Mouse (Mus musculus): Measurements from ENCODE around the gene Galnt7. TPM values are rescaled to one million over a fixed set of nuclear protein-coding genes. Genes with fewer than 3 reads are reported as not detected.
A peak's percentile ranks its signal among the peaks of the same experiment; 100 is the strongest.

Gene Galnt7
- total RNA-seq (2022), result 10 to 100 TPM; 10.1 to 12.0 (median 10.4) TPM

DNA sequence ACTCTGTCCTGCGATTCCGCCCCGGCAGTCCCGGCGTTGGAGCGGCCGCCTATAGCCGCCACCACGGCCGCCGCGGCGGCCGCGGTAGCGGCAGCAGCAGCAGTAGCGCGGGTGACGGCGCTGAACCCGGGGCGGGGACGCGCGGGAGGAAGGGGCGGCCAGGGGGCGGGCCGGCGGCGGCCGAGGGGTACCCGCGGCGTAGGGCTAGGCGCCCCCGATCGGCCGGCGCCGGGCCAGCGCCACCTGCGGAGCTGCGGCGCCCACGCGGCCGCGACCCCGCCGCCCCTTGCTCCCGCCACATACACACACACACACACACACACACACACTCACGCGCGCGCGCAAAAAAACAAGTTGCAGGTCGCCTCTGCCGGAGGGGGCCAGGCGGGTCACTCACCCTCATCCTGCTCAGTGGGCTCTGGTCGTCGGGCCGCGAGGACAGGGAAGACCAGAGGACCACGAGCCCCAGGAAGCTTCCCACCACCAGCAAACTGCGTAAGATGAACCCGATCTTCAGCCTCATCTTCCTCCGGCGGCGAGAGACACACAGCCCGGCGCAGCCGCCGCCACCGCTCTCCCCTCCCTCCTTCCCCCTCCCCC lies at the start of gene Galnt7:
Gene Galnt7 (minus strand): TSS at position 577 of the 600 bp plus-strand sequence.
- peak; percentile 25 to 40 for DNase-seq (ENCODE audit: low spot score in 2 of 2)

DNA sequence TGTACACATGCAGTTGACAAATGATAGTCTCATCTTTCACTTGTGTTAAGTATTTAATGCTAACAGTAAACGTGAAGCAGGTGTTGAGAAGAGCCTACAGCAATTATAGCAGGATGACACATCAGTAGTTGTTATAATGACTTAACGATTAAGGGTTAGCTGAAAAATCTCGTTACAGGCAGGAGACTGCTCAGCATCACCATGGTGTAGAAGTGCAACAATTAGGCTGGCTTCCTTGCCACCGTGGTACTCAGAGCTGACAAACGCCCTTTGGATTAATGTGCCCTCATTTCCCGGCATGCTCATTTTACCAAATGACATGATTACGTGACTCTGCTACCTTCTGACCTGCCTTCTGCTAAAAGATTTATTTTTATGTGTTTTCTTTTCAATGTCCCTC lies 35.8 kb upstream of the Galnt7 start:
- no peak for DNase-seq (ENCODE audit: low spot score in 2 of 2)

DNA sequence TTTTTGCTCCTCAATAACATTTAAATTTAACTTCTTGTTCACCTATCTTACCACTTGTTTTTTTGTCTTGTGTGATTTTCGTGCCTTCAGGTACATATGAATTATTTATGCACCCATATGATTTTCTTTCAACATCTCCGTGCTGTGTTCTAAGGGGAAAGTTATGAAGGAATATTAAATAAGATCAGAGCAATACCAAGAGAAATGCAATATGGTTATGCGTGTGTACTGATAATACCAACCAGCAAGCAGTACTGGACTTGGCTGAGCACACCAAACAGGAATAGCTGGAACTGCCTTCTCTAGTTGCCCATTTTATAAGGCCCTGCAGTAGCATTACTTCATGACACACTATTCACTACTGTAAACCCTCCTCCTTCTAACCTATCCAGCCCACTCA lies 33.0 kb upstream of the Galnt7 start:
- DNase-seq (ENCODE audit: low spot score in 2 of 2), result no peak

DNA sequence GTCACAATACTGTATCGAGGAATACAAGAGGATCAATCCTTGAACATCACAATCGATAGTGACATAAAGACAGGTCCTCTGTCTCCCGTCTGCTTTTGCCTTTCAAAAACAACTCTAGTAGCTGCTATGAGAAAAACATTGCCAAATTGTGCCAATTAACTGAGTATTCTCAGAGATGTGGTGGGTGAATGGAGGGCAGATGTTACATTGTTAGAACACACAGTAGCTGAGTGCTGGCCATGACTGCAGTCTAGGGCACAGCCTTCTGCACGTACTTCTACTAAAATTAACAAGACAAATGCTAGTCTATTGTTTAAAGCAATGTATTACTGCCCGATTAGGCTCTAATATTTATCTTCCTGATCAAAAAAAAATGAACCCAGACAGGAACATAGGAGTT lies 27.2 kb upstream of the Galnt7 start:
- no peak for DNase-seq (ENCODE audit: low spot score in 2 of 2)

DNA sequence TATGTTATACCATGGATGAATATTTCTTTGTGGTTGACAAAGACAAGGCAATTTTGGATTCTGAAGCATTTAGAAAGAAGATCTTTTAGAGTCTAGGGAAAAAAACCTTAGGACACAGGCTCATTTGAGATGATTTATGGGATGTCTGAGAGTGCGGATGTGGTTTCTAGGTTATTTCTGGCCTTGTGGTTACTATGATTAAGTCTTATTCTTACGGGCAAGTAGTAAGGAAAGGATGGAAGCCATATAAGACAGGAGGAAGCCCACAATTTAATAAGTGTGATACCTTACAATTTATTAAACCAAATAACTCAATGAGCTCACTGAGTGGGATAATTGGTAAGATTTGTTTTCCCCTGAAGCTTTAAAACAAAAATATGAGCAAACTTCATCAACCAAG lies 11.3 kb upstream of the Galnt7 start:
- no peak for DNase-seq (ENCODE audit: low spot score in 2 of 2)

DNA sequence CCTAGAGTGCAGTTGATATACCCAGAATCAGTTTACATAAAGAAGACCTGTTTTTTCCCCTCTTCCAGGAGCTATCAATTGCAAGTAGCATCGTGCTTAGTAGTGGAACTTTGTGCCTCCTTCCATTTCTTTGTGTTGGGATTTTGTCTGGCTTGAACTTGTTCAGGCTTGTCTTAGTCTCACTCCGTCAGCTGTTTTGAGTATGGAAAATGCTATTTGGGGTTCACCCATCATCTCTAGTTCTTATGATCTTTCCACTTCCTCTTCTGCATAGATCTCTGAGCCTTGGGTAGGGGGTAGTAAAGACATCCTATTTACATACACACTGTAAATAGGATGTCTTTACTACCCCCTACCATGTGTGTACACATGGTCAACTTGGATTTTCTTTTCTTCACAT lies 7.2 kb upstream of the Galnt7 start:
- no peak for DNase-seq (ENCODE audit: low spot score in 2 of 2)

DNA sequence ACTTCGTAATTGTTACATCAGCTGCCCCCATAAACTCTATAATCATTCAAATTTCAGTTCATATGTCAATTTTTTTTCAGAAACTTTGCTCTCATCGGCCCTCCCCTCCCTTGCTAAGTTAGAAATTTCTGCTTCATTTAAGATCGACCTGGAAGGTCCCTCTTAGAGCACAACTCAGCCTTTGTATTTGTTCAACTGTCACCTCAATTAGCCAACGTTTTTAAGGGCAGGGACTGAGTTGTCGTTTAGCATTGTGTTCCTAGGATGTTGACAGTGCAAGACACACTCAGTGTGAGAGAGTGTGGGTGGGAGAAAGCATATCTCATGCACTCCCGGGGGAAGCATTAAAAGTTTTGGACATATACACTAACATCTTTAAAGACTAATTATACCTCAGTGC lies 3.6 kb upstream of the Galnt7 start:
- DNase-seq (ENCODE audit: low spot score in 2 of 2), result no peak

DNA sequence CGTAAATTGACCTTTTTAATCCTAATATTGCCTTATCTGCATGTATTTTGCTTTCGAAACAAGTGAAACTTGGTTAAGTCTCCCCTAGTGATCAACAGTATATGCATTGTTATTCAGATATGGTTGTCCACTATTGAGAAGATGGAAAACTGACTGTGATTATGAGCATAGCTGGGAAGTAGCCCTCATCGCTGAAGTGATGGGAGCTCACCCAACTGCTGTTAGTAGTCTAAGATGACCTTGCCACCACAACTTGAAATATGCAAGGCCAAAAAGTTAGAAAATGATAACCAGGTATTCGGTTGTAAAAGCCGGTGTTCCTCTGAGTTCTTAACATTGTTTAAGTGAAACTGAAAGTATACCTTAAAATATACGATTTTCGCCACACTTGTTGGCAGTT lies 1.3 kb upstream of the Galnt7 start:
- DNase-seq (ENCODE audit: low spot score in 2 of 2), result no peak

DNA sequence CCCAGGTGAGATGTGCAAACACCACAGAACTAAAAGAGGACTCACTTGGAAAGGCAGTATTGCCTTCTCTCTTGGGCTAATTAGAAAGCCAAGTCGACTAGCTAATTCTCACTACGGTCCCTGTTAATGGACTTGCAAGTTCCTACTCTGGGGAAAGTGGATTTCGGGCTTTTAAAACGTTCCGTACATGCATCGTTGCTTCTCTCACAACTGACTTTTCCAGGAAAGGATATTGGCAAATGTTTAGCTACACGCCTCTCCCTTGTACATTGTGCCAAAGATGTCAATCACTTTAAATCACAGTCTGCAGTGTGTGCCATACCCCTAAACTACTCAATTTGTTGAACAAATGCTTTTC lies 915 bp upstream of the Galnt7 start:
- no peak for DNase-seq (ENCODE audit: low spot score in 2 of 2)

DNA sequence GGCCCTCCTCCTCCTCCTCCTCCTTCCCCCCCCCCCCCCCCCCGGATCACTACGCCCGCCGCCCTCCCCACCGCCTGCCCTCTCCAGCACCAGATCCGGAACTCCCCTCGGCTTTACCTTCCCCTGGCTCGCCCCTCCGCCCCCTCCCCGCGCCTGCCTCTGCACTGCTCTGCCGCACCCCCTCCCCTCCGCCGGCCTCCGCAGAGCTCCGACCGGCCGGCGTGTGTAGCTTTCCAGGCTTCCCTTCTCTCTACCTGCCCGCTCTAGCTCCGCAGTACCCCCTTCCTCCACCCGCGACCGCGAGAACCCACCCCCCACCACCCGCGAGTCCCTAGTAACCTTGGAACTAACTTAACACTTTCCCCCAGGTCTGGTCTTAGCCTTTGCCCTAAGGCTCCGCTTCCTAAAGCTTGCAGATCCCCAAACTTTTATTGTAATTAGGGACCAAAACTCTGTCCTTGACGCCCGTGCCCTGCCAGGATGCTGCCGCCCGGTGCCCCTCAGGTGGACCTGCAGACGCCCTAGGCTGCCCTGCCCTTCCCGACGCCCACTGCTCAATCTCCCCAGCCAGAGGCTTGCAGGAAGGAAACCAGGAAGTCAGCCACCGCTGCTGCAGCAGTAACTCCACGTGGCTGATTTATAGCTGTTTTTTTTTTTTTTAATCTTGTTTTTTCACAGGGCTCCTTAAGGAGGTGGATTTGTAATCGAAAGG lies 380 bp upstream of the Galnt7 start:
- no peak for DNase-seq (ENCODE audit: low spot score in 2 of 2)

DNA sequence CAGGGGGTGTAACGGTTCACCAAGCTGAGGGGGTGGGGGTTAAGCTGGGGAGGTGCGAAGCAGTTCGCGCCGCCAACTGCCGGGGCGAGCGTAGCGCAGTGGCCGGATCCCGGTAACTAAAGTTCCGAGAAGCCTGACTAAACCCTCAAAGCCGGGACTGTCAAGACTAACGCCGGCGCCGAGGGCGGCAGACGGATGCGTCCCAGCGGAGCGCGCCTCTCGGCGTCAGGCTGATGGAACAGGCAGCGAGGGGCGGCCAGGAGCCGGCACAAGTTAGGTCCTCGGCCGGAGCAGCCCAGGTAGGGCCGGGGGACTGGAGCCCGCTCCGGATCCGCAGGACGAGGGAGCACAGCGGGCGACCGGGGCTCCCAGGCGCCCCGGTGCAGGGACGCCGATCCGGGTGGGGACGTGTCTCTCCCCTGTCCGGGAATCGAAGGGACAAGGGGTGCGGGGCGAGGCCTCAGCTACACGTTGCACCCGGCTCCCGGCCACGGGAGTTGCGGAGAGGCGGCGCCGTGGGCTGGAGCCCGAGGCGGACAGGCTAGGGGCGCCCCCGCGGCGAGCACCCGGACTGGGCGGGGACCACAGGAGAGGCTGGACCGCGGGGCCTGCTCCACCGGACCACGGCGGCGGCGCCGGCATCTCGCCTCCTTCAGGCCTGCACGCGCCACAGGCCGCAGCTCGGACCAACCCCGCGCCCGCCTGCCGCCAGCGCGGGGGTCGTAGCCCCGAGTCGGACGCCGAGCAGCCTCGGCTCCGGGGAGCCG lies 960 bp downstream of the Galnt7 start:
- DNase-seq (ENCODE audit: low spot score in 2 of 2), result peak; percentile 43 to 53

DNA sequence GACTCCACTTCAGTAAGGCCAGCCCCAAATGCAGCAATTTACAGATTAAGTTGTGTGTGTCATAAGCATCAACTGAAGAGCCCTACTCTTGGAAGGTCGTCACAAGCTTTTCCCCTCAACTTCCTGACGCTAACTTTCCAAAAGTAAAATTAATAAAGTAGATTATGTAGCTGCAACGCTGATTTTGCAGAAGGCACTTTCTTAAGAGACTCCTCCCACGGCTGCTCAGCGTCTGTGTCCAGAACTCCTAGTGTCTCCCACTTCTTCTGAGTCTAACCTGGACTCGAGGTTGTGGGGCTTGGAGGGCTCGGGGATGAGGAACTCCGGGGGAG lies 1.5 kb downstream of the Galnt7 start:
- DNase-seq (ENCODE audit: low spot score in 2 of 2), result no peak

DNA sequence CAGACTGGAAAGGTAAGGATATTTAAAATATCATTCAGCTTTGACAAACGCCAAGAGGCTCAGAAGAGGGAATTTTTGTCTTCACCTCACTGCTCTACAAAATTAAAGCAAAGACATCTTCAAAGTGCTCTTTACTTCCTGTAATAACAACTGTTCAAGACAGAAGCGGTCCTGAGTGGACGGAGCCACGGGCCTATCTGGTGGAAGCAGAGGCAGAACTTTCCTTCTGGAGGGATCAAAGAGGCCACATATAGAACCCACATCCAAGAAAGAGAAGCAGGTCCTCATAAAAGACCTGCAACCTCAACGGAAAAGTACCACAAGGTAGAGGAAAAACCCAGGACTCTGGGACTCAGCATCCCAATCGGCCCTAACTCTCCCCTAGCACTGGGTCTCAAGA lies 2.6 kb downstream of the Galnt7 start:
- DNase-seq (ENCODE audit: low spot score in 2 of 2), result no peak

DNA sequence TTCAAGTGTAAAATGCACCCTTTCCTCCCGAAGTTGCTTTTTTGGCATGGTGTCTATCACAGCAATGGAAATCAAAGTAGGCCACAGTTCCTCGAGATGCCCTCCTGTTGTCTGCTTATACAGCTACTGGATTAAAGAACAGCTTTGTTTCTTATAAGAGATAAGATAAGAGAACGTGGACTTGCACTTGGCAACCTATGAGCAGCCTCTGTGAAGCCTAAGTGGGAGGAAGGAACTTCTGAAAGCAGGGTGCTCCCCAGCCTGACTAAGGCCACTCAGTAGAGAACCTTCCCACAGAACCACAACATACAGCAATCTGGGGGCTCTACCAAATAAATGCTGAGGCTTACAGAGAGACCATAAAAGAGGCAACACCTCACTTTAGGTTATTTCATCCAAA lies 5.3 kb downstream of the Galnt7 start:
- DNase-seq (ENCODE audit: low spot score in 2 of 2), result no peak

DNA sequence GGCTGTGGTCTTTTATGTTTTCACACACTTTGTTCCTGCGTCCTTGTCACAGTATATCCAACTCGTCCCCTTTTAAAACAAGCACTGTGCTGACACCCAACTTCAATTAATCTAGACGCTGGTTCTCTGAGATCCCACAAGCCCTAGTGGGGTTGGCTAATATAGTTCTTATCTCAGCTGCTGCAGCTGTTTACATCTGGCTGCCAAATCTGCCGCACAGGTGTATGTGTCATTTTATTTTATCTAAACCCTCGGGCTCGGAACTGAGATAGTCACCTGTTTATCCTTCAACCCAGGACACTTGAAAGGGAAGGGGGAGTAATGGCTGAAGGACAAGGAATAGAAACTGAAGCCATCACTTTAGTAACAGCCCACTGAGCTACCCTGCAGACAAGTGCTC lies 8.6 kb downstream of the Galnt7 start:
- no peak for DNase-seq (ENCODE audit: low spot score in 2 of 2)

DNA sequence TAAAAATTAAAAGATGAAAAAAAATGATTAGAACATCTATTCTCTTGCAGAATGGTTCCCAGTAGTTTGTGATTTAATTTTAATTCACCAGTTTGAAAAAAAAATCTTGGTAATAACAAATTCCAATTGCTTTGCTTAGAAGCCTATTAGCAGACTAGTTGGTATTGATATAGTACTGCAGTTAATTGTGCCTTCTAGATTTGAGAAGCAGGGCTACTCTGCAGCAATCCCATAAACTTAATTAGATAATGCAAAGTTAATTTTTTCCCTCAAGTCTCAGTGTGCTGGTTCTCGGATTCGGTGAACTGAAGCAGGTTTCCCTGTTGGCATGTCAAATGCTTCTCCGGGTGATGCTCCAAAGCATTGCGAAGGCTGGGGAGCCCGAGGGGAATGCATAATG lies 10.1 kb downstream of the Galnt7 start:
- no peak for DNase-seq (ENCODE audit: low spot score in 2 of 2)

DNA sequence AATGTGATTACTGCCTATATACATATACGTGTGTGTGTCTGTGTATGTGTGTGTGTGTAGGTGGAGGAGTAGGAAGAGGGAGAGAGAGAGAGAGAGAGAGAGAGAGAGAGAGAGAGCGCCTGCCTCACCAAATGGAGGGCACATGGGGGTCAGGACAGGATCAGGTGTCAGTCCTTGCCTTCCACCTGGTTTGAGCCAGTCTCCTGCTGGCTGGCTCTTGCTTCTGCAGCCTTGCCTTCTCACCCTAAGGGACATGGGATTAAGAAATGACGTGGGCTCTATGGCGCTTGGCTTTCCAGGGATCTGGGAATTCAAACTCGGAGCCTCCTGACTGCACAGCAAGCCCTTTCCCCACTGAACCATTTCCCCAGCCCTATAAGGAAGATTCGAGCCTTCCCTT lies 13.9 kb downstream of the Galnt7 start:
- no peak for DNase-seq (ENCODE audit: low spot score in 2 of 2)

DNA sequence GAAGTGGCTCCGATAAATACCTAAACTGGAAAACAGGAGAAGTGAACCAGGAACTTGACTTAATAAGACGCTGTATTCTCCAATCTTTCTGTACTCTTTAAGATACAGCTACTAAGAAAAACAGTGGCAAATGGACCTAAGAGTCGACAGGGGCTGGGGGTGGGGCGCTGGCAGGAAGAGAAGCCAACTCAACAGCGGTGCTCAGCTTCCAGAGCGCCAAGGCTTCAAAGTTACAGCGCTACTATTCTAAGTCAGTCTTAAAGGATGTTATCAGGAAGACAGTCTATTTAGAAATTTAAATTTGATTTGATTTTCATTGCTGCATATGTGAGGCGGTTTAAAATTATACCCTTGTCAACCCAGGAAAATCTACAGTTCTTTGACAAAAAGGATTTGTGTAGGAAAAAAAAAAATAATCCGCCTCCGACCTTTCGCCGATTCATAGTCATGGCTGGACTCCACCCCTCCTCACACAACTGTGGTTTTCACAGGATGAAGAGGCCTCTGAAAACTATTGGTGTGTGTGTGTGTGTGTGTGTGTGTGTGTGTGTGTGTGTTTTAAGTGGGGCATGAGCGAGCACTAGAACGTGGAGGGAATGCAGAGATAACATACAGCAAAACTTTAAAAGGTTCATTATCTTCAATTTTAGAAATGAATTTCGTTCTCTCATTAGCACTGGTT lies 15.1 kb downstream of the Galnt7 start:
- no peak for DNase-seq (ENCODE audit: low spot score in 2 of 2)

DNA sequence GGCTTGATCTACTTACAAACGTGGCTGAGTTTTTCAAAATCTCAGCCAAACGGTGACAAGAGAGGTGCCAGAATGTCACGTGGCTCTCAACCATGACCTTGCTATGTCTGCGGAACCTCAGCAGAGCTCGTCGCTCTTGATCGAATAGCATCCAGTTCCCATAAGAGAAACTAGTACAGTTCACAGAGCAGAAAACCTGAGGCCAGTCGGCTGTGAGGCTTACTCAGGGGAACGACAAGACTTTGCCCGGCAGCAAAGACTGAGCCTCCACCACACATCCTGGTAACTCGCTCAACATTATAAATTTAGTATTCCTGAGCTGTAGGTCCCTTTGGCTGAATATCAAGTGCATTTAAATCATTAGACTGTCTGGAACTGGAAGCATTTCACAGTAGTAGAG lies 16.1 kb downstream of the Galnt7 start:
- DNase-seq (ENCODE audit: low spot score in 2 of 2), result no peak

DNA sequence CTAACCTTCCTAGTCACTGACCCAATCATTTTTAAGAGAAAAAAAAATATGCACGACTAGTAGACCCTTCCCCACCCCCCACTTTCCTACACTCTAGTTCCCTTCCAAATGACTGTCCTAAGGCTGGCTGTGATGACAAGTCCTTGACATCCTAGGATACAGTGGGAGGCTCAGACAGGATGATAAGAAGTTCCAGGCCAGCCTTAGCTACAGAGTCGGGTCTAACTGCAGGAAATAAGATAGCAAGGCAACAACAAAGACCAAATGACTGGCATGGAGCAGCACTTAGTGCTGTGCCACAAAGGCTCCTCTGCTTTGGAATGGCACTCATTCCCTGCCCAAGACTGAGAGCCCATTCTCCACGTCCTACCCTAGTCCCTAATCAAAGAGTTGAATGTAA lies 16.6 kb downstream of the Galnt7 start:
- DNase-seq (ENCODE audit: low spot score in 2 of 2), result no peak

DNA sequence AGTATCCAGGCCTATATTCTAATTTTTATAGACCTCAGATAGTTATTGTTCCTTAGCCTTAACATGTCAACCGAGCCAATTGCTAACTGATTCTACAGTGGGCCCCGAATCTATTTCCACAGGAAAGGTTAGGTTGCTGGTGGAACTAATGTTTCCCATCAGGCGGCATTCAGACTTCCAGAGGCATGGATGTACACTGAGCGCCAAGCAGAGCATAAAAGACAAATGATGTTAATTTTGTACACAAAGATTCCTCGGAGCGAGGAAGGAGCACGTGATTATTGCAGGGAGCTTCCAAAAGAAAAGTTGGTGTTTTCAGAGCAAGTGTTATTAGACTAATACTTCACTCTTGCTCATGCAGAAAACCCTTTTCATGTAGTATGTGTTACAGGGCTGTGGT lies 21.1 kb downstream of the Galnt7 start:
- no peak for DNase-seq (ENCODE audit: low spot score in 2 of 2)

DNA sequence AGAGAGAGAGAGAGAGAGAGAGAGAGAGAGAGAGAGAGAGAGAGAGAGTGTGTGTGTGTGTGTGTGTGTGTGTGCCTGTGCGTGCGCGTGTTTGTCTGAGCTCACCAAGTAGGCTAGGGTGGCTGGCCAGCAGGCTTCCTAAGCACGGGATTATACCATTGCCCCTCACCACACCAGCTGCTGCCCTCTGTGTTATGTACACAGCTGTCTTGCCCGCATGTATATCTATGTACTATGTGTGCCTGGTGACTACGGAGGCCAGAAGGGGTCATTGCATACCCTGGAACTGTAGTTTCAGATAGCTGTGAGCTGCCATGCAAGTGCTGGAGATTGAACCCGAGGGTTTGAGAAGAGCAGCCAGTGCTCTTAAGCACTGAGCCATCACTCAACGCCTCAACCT lies 22.7 kb downstream of the Galnt7 start:
- DNase-seq (ENCODE audit: low spot score in 2 of 2), result no peak
